Mouse (Mus musculus): ENCODE measurements at regions not wholly inside any gene's neighbourhood (a gene's known extent, or its start where the extent isn't known, plus 50 kb on each side); places are given as distances from the start of the nearest gene placed in this dataset.

DNA sequence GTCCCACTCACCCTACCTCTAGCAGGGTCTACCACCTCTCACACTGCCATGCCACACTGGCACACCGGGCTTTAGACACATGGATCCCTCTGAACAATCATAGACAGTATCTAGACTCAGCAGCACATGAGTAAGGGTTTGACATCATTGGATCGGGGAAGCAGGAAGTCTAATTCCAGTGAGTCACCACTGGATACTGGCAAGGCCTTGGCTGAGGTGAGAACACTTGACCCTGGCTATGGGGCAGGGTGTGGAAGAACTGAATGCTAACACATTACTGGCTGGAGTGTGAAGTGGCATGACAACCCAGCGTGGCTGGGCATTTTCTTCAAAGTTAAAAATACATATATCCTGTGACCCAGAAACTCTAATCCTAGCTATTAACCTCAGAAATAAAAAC, 114.4 kb downstream of the H2afy start:
- H3K4me3 ChIP-seq (replicated peaks), result no peak overlapping the region
- H3K9ac ChIP-seq, result no peak overlapping the region
- H3K27me3 ChIP-seq (replicated peaks), result no peaks in the 10 kb centered on the region
- no peaks in the 10 kb centered on the region for H3K9me3 ChIP-seq
- peaks cover 14% of the 10 kb centered on the region; the same call in 1 of the 2 replicates for H3K4me1 ChIP-seq
- WGBS, result 83% methylated on average over 3 of the region's 3 CpGs
- no peaks in the 10 kb centered on the region for H3K36me3 ChIP-seq
- H3K27ac ChIP-seq, result no peak overlapping the region
- ATAC-seq (ENCODE audit: insufficient read depth, low FRiP score, low read depth), result no peak
- H3K4me2 ChIP-seq, result no peak overlapping the region

DNA sequence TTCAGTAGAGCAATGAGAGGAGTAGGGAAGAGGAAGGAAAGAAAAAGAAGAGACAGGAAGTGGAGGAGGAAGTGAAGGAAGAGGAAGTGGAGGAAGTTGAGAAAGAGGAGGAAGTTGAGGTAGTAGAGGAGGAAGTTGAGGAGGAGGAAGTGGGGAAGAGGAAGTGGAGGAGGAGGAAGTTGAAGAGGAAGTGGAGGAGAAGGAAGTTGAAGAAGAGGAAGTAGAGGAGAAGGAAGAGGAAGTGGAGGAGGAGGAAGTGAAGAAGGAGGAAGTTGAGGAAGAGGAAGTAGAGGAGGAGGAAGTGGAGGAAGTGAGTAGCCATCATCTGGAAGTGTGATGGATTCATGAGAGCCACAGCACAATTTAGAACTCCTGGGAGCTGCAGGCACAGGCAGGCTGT, 122.2 kb downstream of the H2afy start:
- Histone ChIP-seq H3K9me3 (no peaks in the 10 kb centered on the region), H3K27me3 (replicated peaks) (no peaks in the 10 kb centered on the region), H3K9ac (no peak overlapping the region), H3K4me3 (replicated peaks) (no peak overlapping the region), H3K36me3 (no peaks in the 10 kb centered on the region), H3K4me2 (no peak overlapping the region), H3K4me1 (no peaks in the 10 kb centered on the region; the same call in 1 of the 2 replicates), H3K27ac (no peak overlapping the region)
- no peak for ATAC-seq (ENCODE audit: insufficient read depth, low FRiP score, low read depth)

DNA sequence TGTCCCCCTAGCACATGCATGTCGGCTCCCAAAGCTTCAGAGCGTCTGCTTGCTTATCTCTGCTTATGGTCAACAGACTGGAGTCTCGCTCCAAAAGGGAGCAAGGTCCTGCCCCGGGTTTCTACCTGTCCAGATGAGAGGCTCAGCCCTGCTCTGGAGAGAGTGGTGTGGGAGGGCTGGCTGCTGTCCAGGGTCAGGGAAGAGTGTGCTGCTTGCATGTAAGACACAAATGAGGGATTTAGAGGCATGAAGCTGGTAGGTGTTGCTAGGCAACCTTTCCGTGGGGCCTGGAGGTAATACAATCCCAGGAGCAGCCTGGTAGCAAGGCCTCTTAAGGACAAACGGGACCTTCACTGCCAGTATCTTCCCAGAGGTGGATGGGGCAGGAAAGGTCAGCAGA, 125.7 kb downstream of the H2afy start:
- WGBS, result 25% methylated on average over 6 of the region's 6 CpGs
- H3K4me1 ChIP-seq, result no peaks in the 10 kb centered on the region; the same call in 1 of the 2 replicates
- H3K9me3 ChIP-seq, result no peaks in the 10 kb centered on the region

GRCm38 (mm10) chr13:56006827-56007226, 129.3 kb downstream of the H2afy start:
- Histone ChIP-seq H3K4me1 (peaks cover 4% of the 10 kb centered on the region; the same call in 1 of the 2 replicates), H3K4me2 (no peak overlapping the region), H3K9me3 (no peaks in the 10 kb centered on the region), H3K27ac (no peak overlapping the region), H3K27me3 (replicated peaks) (no peaks in the 10 kb centered on the region), H3K4me3 (replicated peaks) (no peak overlapping the region), H3K36me3 (no peaks in the 10 kb centered on the region), H3K9ac (no peak overlapping the region)
- 81% methylated on average over 2 of the region's 2 CpGs for WGBS
- no peak for ATAC-seq (ENCODE audit: insufficient read depth, low FRiP score, low read depth)

More for the DNA sequence above, 125.7 kb downstream of the H2afy start:
- Histone ChIP-seq H3K4me3 (replicated peaks) (no peak overlapping the region), H3K27me3 (replicated peaks) (no peaks in the 10 kb centered on the region), H3K27ac (no peak overlapping the region), H3K9ac (no peak overlapping the region), H3K36me3 (no peaks in the 10 kb centered on the region), H3K4me2 (no peak overlapping the region)
- no peak for ATAC-seq (ENCODE audit: insufficient read depth, low FRiP score, low read depth)

- Histone ChIP-seq H3K4me2 (no peak overlapping the region), H3K36me3 (no peaks in the 10 kb centered on the region), H3K27me3 (replicated peaks) (no peaks in the 10 kb centered on the region), H3K4me3 (replicated peaks) (no peak overlapping the region), H3K9ac (no peak overlapping the region), H3K4me1 (peaks cover 4% of the 10 kb centered on the region; the same call in 1 of the 2 replicates), H3K27ac (no peak overlapping the region), H3K9me3 (no peaks in the 10 kb centered on the region)
- 50% methylated on average over 3 of the region's 3 CpGs for WGBS
- ATAC-seq (ENCODE audit: insufficient read depth, low FRiP score, low read depth), result no peak
Observed at GRCm38 (mm10) chr13:56005746-56006145, 130.4 kb downstream of the H2afy start.

DNA sequence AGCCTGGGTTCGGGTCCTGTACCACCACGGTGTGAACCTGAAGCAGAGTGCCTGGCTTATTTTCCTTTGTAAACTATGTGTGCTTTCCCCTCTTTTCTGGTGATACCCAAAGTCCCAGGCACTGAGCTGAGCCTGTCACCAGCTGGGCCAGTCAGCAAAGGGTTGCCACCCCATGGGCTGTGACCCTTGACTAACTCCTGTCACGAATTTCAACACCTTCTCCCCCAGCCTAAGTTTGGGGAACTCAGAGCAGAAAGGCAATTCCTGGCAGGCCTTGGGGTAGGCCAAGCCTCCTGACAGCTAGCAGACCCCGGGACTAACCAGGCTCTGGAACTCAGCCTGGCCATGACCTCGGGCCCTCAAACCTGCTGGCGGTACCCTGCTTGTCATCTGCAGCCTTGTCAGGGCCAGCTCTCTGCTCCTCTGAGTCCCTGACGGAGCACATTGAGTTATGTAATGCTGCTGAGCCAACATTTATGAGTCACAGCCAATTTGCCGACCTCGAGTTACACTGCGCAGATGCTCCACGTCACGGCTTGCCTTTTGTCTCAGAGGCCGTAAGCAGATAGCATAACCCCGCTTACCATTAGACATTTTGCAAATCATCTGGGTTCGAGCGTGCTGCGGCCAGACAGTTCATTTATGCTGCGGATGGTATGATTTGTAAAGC, 132.3 kb downstream of the H2afy start:
- Histone ChIP-seq H3K27me3 (replicated peaks) (0 out of 2 replicates have a peak, but pooled peaks cover 1% of the 10 kb centered on the region), H3K9ac (no peak overlapping the region), H3K27ac (peak overlapping the region; percentile 50), H3K4me2 (no peak overlapping the region), H3K36me3 (no peaks in the 10 kb centered on the region), H3K9me3 (no peaks in the 10 kb centered on the region), H3K4me1 (peaks cover 4% of the 10 kb centered on the region; the same call in 1 of the 2 replicates), H3K4me3 (replicated peaks) (no peak overlapping the region)
- WGBS, result 45% methylated on average over 18 of the region's 18 CpGs
- peak; percentile 58; the same call in 1 of the 2 replicates for ATAC-seq (ENCODE audit: insufficient read depth, low FRiP score, low read depth)

GRCm38 (mm10) chr13:55995255-55995654, 140.9 kb downstream of the H2afy start:
- ATAC-seq (ENCODE audit: insufficient read depth, low FRiP score, low read depth), result no peak
- 73% methylated on average over 4 of the region's 4 CpGs for WGBS
- H3K9me3 ChIP-seq, result no peaks in the 10 kb centered on the region

DNA sequence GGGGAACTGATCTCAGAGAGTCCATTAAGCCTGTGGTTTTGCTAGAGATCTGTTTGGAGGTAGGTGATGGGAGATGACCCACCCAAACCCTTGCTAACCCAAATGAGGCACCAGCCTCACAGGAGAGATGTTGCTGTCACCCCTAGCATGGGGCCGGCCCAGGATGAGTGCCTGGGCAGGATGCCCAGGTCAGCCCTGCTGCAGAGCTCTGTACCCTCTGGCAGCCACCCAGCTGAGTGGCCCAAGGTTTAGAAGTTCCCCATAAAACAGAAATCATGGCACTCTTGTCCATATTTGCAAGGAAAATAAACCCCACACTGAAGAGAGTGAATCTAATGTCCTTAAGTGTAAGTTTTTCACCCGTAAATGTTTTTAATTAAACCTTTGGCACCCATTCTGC, 141.7 kb downstream of the H2afy start:
- no peaks in the 10 kb centered on the region for H3K4me1 ChIP-seq
- H3K4me2 ChIP-seq, result no peak overlapping the region
- 80% methylated on average over 2 of the region's 2 CpGs for WGBS
- no peak overlapping the region for H3K4me3 ChIP-seq (replicated peaks)
- H3K27ac ChIP-seq, result no peak overlapping the region
- H3K9ac ChIP-seq, result no peak overlapping the region
- no peak for ATAC-seq (ENCODE audit: insufficient read depth, low FRiP score, low read depth)
- no peaks in the 10 kb centered on the region for H3K36me3 ChIP-seq
- 0 out of 2 replicates have a peak, but pooled peaks cover 2% of the 10 kb centered on the region for H3K27me3 ChIP-seq (replicated peaks)
- no peaks in the 10 kb centered on the region for H3K9me3 ChIP-seq

More at GRCm38 (mm10) chr13:55995255-55995654, 140.9 kb downstream of the H2afy start:
- Histone ChIP-seq H3K4me2 (no peak overlapping the region), H3K27ac (no peak overlapping the region), H3K4me3 (replicated peaks) (no peak overlapping the region), H3K9ac (no peak overlapping the region), H3K4me1 (no peaks in the 10 kb centered on the region), H3K27me3 (replicated peaks) (0 out of 2 replicates have a peak, but pooled peaks cover 2% of the 10 kb centered on the region), H3K36me3 (no peaks in the 10 kb centered on the region)

- Histone ChIP-seq H3K36me3 (no peaks in the 10 kb centered on the region), H3K27me3 (replicated peaks) (no peaks in the 10 kb centered on the region), H3K4me1 (no peaks in the 10 kb centered on the region), H3K9ac (no peak overlapping the region), H3K27ac (no peak overlapping the region), H3K4me3 (replicated peaks) (no peak overlapping the region), H3K9me3 (no peaks in the 10 kb centered on the region), H3K4me2 (no peak overlapping the region)
- 78% methylated on average over 9 of the region's 9 CpGs for WGBS
- no peak for ATAC-seq (ENCODE audit: insufficient read depth, low FRiP score, low read depth)
Observed at GRCm38 (mm10) chr13:55992699-55993098, 143.5 kb downstream of the H2afy start.

- no peak overlapping the region for H3K27ac ChIP-seq
Observed at GRCm38 (mm10) chr13:55991216-55991615, 144.9 kb downstream of the H2afy start.

DNA sequence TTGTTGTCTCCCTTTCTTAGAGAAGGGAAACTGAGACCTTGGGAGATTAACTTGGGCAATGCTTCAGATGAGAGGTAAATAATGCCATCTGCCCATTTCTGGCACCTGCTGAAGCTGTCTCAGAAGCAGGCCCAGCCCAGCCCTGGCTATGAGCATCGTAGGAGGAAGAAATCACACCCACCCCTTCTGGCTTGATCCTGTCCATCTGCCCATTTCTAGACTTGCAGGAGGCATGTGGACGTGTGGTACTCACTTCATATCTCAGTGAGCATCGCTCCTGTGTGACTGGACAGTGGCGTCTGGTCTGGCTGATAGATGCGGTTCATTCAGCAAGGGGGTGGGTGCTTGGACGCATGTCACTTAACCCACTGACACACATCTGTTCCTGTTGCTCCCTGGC, 146.0 kb downstream of the H2afy start:
- no peak overlapping the region for H3K27ac ChIP-seq
- 80% methylated on average over 6 of the region's 6 CpGs for whole genome bisulfite sequencing
- no peaks in the 10 kb centered on the region for H3K36me3 ChIP-seq
- no peaks in the 10 kb centered on the region for H3K9me3 ChIP-seq
- H3K9ac ChIP-seq, result no peak overlapping the region
- H3K4me2 ChIP-seq, result no peak overlapping the region
- ATAC-seq (ENCODE audit: insufficient read depth, low FRiP score, low read depth), result no peak
- no peak overlapping the region for H3K4me3 ChIP-seq (replicated peaks)
- peaks cover 10% of the 10 kb centered on the region for H3K4me1 ChIP-seq
- H3K27me3 ChIP-seq (replicated peaks), result no peaks in the 10 kb centered on the region

More at GRCm38 (mm10) chr13:55991216-55991615, 144.9 kb downstream of the H2afy start:
- Histone ChIP-seq H3K4me1 (peaks cover 4% of the 10 kb centered on the region), H3K27me3 (replicated peaks) (no peaks in the 10 kb centered on the region), H3K4me2 (no peak overlapping the region), H3K9ac (no peak overlapping the region), H3K36me3 (no peaks in the 10 kb centered on the region), H3K4me3 (replicated peaks) (no peak overlapping the region), H3K9me3 (no peaks in the 10 kb centered on the region)
- no peak for ATAC-seq (ENCODE audit: insufficient read depth, low FRiP score, low read depth)
- 81% methylated on average over 14 of the region's 14 CpGs for WGBS

GRCm38 (mm10) chr13:55989401-55989800, 146.8 kb downstream of the H2afy start:
- ATAC-seq (ENCODE audit: insufficient read depth, low FRiP score, low read depth), result no peak
- WGBS, result 34% methylated on average over 7 of the region's 7 CpGs
- Histone ChIP-seq H3K4me2 (no peak overlapping the region), H3K27me3 (replicated peaks) (no peaks in the 10 kb centered on the region), H3K36me3 (no peaks in the 10 kb centered on the region), H3K4me1 (peaks cover 18% of the 10 kb centered on the region), H3K9ac (no peak overlapping the region), H3K4me3 (replicated peaks) (no peak overlapping the region), H3K9me3 (no peaks in the 10 kb centered on the region), H3K27ac (no peak overlapping the region)
